Mouse (Mus musculus) CH12.LX (cell line): Measurements from ENCODE around the gene Sema4g. TPM values are rescaled to one million over a fixed set of nuclear protein-coding genes. Genes with fewer than 3 reads are reported as not detected.

Experiments used
- DNase-seq: peaks from one replicate; pipeline ENCODE4 v3.0.0-alpha.2; 2013; ENCODE audit errors: extremely low read depth
- H3K27ac ChIP-seq: 2 replicates; pipeline ENCODE4 v1.5.1; 2012; ENCODE audit warnings: low read depth, mild to moderate bottlenecking, control low read depth, moderate library complexity; ENCODE audit not compliant: insufficient read depth
- H3K27me3 ChIP-seq: replicated peaks from 2 replicates; pipeline ENCODE3; 2012; ENCODE audit warnings: inconsistent platforms
- H3K36me3 ChIP-seq, 2 experiments: replicated peaks in 1 of 2; 2 replicates each; pipeline versions ENCODE3 to v1.6.1; 2012; ENCODE audit warnings: inconsistent platforms in 1 of 2, low read length in 1 of 2, mild to moderate bottlenecking in 1 of 2, mixed read lengths in 1 of 2, moderate library complexity in 1 of 2; ENCODE audit not compliant: control insufficient read depth in 1 of 2, insufficient read depth in 1 of 2
- H3K4me1 ChIP-seq, 2 experiments: 2 replicates each; pipeline ENCODE4 v1.6.1; 2012; ENCODE audit warnings: inconsistent platforms in 1 of 2, moderate library complexity in 1 of 2; ENCODE audit not compliant: insufficient read depth in 2 of 2, control insufficient read depth in 1 of 2
- H3K4me2 ChIP-seq: 2 replicates; pipeline ENCODE4 v1.6.1; 2012; ENCODE audit warnings: low read depth, mild to moderate bottlenecking, control low read depth; ENCODE audit not compliant: poor library complexity, insufficient read depth, severe bottlenecking
- H3K4me3 ChIP-seq, 3 experiments: fragments of 150-350 bp in 1 of 3; sonication (generic) in 1 of 3; replicated peaks in 1 of 3; 2 replicates each; pipeline versions ENCODE3 to v1.5.1; 2011 to 2012; ENCODE audit warnings: low read depth in 2 of 3, low read length in 2 of 3, mild to moderate bottlenecking in 2 of 3, moderate library complexity in 2 of 3, control low read depth in 1 of 3, improper control_type of control experiment in 1 of 3, inconsistent platforms in 1 of 3, mixed read lengths in 1 of 3; ENCODE audit not compliant: poor library complexity in 1 of 3
- H3K79me2 ChIP-seq: replicated peaks from 2 replicates; pipeline ENCODE4 v1.6.1; 2012; ENCODE audit warnings: mild to moderate bottlenecking, moderate library complexity; ENCODE audit not compliant: control insufficient read depth, poor library complexity, insufficient read depth, severe bottlenecking; ENCODE audit errors: extremely low read depth
- H3K9ac ChIP-seq: 2 replicates; pipeline ENCODE4 v1.6.1; 2012; ENCODE audit warnings: low read depth, mild to moderate bottlenecking, control low read depth, moderate library complexity; ENCODE audit not compliant: insufficient read depth
- H3K9me3 ChIP-seq: replicated peaks from 2 replicates; pipeline ENCODE3; 2012; ENCODE audit warnings: low read length, inconsistent platforms, mixed read lengths
- BHLHE40 ChIP-seq: IDR thresholded peaks from 2 replicates; pipeline ENCODE4 v1.6.1; 2011; ENCODE audit warnings: mild to moderate bottlenecking, low read depth, low read length, improper control_type of control experiment
- CHD1 ChIP-seq: IDR thresholded peaks from 2 replicates; pipeline ENCODE4 v1.6.1; 2012; ENCODE audit warnings: low read depth, low read length, improper control_type of control experiment, inconsistent platforms
- CHD2 ChIP-seq: IDR thresholded peaks from 2 replicates; pipeline ENCODE4 v1.6.1; 2011; ENCODE audit warnings: low read length, improper control_type of control experiment
- CTCF ChIP-seq, 2 experiments: IDR thresholded peaks in 1 of 2; conservative IDR thresholded peaks in 1 of 2; 2 replicates each; pipeline ENCODE4 v1.5.1; 2011 to 2012; ENCODE audit warnings: low read depth in 2 of 2, low read length in 2 of 2, improper control_type of control experiment in 1 of 2, inconsistent platforms in 1 of 2, mild to moderate bottlenecking in 1 of 2, moderate library complexity in 1 of 2
- E2F4 ChIP-seq: IDR thresholded peaks from 2 replicates; pipeline ENCODE4 v1.6.1; 2011; ENCODE audit warnings: low read depth, low read length, improper control_type of control experiment; ENCODE audit not compliant: insufficient replicate concordance
- ELF1 ChIP-seq: IDR thresholded peaks from 2 replicates; pipeline ENCODE4 v1.6.1; 2014; ENCODE audit warnings: low read depth, mild to moderate bottlenecking, inconsistent platforms, low read length, improper control_type of control experiment
- EP300 ChIP-seq: IDR thresholded peaks from 2 replicates; pipeline ENCODE4 v1.6.1; 2011; ENCODE audit warnings: low read length, improper control_type of control experiment
- ETS1 ChIP-seq: conservative IDR thresholded peaks from 2 replicates; pipeline ENCODE4 v1.6.1; 2012; ENCODE audit warnings: low read depth, mild to moderate bottlenecking, inconsistent platforms, low read length, improper control_type of control experiment, moderate library complexity
- GABPA ChIP-seq: IDR thresholded peaks from 2 replicates; pipeline ENCODE4 v1.6.1; 2012; ENCODE audit warnings: low read depth, low read length, improper control_type of control experiment, inconsistent platforms; ENCODE audit not compliant: insufficient replicate concordance
- HCFC1 ChIP-seq: IDR thresholded peaks from 2 replicates; pipeline ENCODE4 v1.6.1; 2012; ENCODE audit warnings: low read depth, mild to moderate bottlenecking, inconsistent platforms, low read length, improper control_type of control experiment
- IRF4 ChIP-seq: IDR thresholded peaks from 2 replicates; pipeline ENCODE4 v1.6.1; 2014; ENCODE audit warnings: low read depth, mild to moderate bottlenecking, inconsistent platforms, low read length, improper control_type of control experiment
- JUN ChIP-seq: IDR thresholded peaks from 2 replicates; pipeline ENCODE4 v1.6.1; 2011; ENCODE audit warnings: low read depth, mild to moderate bottlenecking, low read length, improper control_type of control experiment, moderate library complexity; ENCODE audit not compliant: insufficient read depth
- JUND ChIP-seq: conservative IDR thresholded peaks from 2 replicates; pipeline ENCODE4 v1.6.1; 2011; ENCODE audit warnings: low read depth, low read length, improper control_type of control experiment
- KAT2A ChIP-seq: IDR thresholded peaks from 2 replicates; pipeline ENCODE4 v1.6.1; 2012; ENCODE audit warnings: low read length, improper control_type of control experiment, inconsistent platforms; ENCODE audit not compliant: insufficient replicate concordance
- MAFK ChIP-seq: IDR thresholded peaks from 2 replicates; pipeline ENCODE4 v1.6.1; 2011; ENCODE audit warnings: low read length, improper control_type of control experiment; ENCODE audit not compliant: insufficient replicate concordance
- MAX ChIP-seq: IDR thresholded peaks from 2 replicates; pipeline ENCODE4 v1.6.1; 2011; ENCODE audit warnings: low read length, improper control_type of control experiment
- MAZ ChIP-seq: IDR thresholded peaks from 2 replicates; pipeline ENCODE4 v1.6.1; 2012; ENCODE audit warnings: low read depth, mild to moderate bottlenecking, inconsistent platforms, low read length, improper control_type of control experiment, moderate library complexity
- MEF2A ChIP-seq: IDR thresholded peaks from 2 replicates; pipeline ENCODE4 v1.6.1; 2014; ENCODE audit warnings: low read depth, mild to moderate bottlenecking, inconsistent platforms, low read length, improper control_type of control experiment, borderline replicate concordance
- MXI1 ChIP-seq: IDR thresholded peaks from 2 replicates; pipeline ENCODE4 v1.6.1; 2011; ENCODE audit warnings: mild to moderate bottlenecking, low read depth, low read length, improper control_type of control experiment
- MYC ChIP-seq: IDR thresholded peaks from 2 replicates; pipeline ENCODE4 v1.6.1; 2011; ENCODE audit warnings: low read depth, mild to moderate bottlenecking, improper control_type of control experiment, low read length
- NELFE ChIP-seq: IDR thresholded peaks from 2 replicates; pipeline ENCODE4 v1.6.1; 2011; ENCODE audit warnings: low read depth, low read length, improper control_type of control experiment
- NRF1 ChIP-seq: IDR thresholded peaks from 2 replicates; pipeline ENCODE4 v1.6.1; 2014; ENCODE audit warnings: low read depth, mild to moderate bottlenecking, inconsistent platforms, low read length, improper control_type of control experiment, moderate library complexity
- PAX5 ChIP-seq: IDR thresholded peaks from 2 replicates; pipeline ENCODE4 v1.6.1; 2012; ENCODE audit warnings: low read length, inconsistent platforms, mixed read lengths
- POLR2A ChIP-seq: IDR thresholded peaks from 2 replicates; pipeline ENCODE4 v1.6.1; 2011; ENCODE audit warnings: low read depth, mild to moderate bottlenecking, improper control_type of control experiment, low read length
- POLR2AphosphoS2 ChIP-seq: IDR thresholded peaks from 2 replicates; pipeline ENCODE4 v1.6.1; 2011; ENCODE audit warnings: low read depth, low read length, improper control_type of control experiment
- RAD21 ChIP-seq: IDR thresholded peaks from 2 replicates; pipeline ENCODE4 v1.6.1; 2011; ENCODE audit warnings: low read depth, mild to moderate bottlenecking, low read length, improper control_type of control experiment, moderate library complexity
- RCOR1 ChIP-seq: conservative IDR thresholded peaks from 2 replicates; pipeline ENCODE4 v1.6.1; 2012; ENCODE audit warnings: low read depth, mild to moderate bottlenecking, inconsistent platforms, low read length, improper control_type of control experiment
- SIN3A ChIP-seq: IDR thresholded peaks from 2 replicates; pipeline ENCODE4 v1.6.1; 2012; ENCODE audit warnings: low read length, improper control_type of control experiment, inconsistent platforms
- SMC3 ChIP-seq: IDR thresholded peaks from 2 replicates; pipeline ENCODE4 v1.6.1; 2011; ENCODE audit warnings: low read depth, low read length, improper control_type of control experiment
- TBP ChIP-seq: conservative IDR thresholded peaks from 2 replicates; pipeline ENCODE4 v1.6.1; 2011; ENCODE audit warnings: low read depth, low read length, improper control_type of control experiment
- TCF12 ChIP-seq: IDR thresholded peaks from 2 replicates; pipeline ENCODE4 v1.6.1; 2014; ENCODE audit warnings: low read depth, mild to moderate bottlenecking, inconsistent platforms, low read length, improper control_type of control experiment
- UBTF ChIP-seq: IDR thresholded peaks from 2 replicates; pipeline ENCODE4 v1.6.1; 2012; ENCODE audit warnings: low read depth, mild to moderate bottlenecking, inconsistent platforms, low read length, improper control_type of control experiment, moderate library complexity
- USF1 ChIP-seq: IDR thresholded peaks from 2 replicates; pipeline ENCODE4 v1.6.1; 2014; ENCODE audit warnings: low read depth, mild to moderate bottlenecking, inconsistent platforms, low read length, improper control_type of control experiment
- USF2 ChIP-seq: conservative IDR thresholded peaks from 2 replicates; pipeline ENCODE4 v1.6.1; 2011; ENCODE audit warnings: low read depth, low read length, improper control_type of control experiment
- ZC3H11A ChIP-seq: IDR thresholded peaks from 2 replicates; pipeline ENCODE4 v1.6.1; 2012; ENCODE audit warnings: low read depth, mild to moderate bottlenecking, inconsistent platforms, low read length, improper control_type of control experiment
- ZKSCAN1 ChIP-seq: IDR thresholded peaks from 2 replicates; pipeline ENCODE4 v1.6.1; 2012; ENCODE audit warnings: low read depth, inconsistent platforms, low read length, improper control_type of control experiment, borderline replicate concordance
- ZMIZ1 ChIP-seq: IDR thresholded peaks from 2 replicates; pipeline ENCODE4 v1.6.1; 2012; ENCODE audit warnings: low read depth, mild to moderate bottlenecking, inconsistent platforms, low read length, improper control_type of control experiment
- ZNF384 ChIP-seq: IDR thresholded peaks from 2 replicates; pipeline ENCODE4 v1.6.1; 2012; ENCODE audit warnings: low read depth, low read length, improper control_type of control experiment, inconsistent platforms
- dilution Hi-C: fragments of 300-500 bp; cut with MboI; formaldehyde crosslinking; loops from 2 replicates; pipeline ENCODE4 v1.14.3; 2020; ENCODE audit warnings: low sequenced_read_pairs; ENCODE audit not compliant: extremely low pct_unique_long_range_greater_than_20kb, extremely low pct_ligation_motif_present
- in situ Hi-C: fragments of 300-500 bp; cut with MboI; formaldehyde crosslinking; loops from 3 replicates; pipeline ENCODE4 v1.14.3; 2019; ENCODE audit warnings: low sequenced_read_pairs, low pct_ligation_motif_present, low pct_unique_long_range_greater_than_20kb, mixed read lengths
- polyA plus RNA-seq: library from polyadenylated mRNA; unstranded; fragments of >175 nt; gene quantifications from 2 replicates; pipeline ENCODE4 v1.2.1, GENCODE M21; 2012; ENCODE audit warnings: low read depth; ENCODE audit not compliant: insufficient read length
- total RNA-seq, 2 experiments: library from RNA; depleted of rRNA; stranded (reverse); fragments of 300-350 nt in 1 of 2; fragments of >200 nt in 1 of 2; gene quantifications; 2 replicates each; pipeline ENCODE4 v1.2.3; 2012 to 2014

Sema4g gene
- total and polyA plus RNA-seq, 3 experiments: 0.71 to 8.4 (median 1.1) TPM

DNA sequence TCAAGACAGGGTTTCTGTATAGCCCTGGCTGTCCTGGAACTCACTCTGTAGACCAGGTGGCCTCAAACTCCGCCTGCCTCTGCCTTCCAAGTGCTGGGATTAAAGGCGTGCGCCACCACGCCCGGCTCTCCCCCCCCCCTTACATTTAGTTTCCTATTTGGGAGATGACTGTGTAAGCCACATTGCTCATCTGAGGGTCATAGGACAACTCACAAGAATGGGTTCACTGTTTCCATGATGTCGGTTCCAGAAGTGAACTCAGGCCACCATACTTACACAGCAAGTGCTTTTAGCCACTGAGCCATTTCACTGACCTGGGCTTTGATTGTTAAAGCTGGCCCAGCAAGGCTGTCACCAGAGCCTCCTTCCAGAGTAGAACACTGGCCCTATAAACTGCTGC lies 11.8 kb upstream of the Sema4g start:
- dilution Hi-C loops (no loop called here), in situ Hi-C loops (no loop called here)
- H3K36me3 ChIP-seq: peaks cover 61 to 86% of the 10 kb centered on the region in 2 experiments
- H3K9me3 ChIP-seq: no peaks in the 10 kb centered on the region
- H3K4me3 ChIP-seq: no peak overlapping the region
- peaks cover 11 to 52% of the 10 kb centered on the region in 2 experiments for H3K4me1 ChIP-seq
- DNase-seq: peak; percentile 51
- H3K9ac ChIP-seq: no peak overlapping the region
- TF ChIP-seq NRF1 (no peak), TCF12 (no peak), RAD21 (no peak), ZMIZ1 (no peak), IRF4 (no peak), TBP (no peak), SIN3A (no peak), CHD2 (no peak), RCOR1 (no peak), ZC3H11A (no peak), NELFE (no peak), USF2 (no peak), MAFK (no peak), KAT2A (no peak), BHLHE40 (no peak), USF1 (no peak), GABPA (no peak), CTCF (conservative IDR thresholded peaks at IDR 0.05 in 1 of 2, IDR thresholded peaks at IDR 0.05 in 1 of 2; ENCODE audit: low read depth in 2 of 2, low read length in 2 of 2) (no peak), ZNF384 (no peak), ETS1 (peak; percentile 73), MAZ (0 out of 2 replicates have a peak, but pooled peaks have one; percentile 26), EP300 (peak; percentile 43; the same call in 1 of the 2 replicates), MYC (no peak), MEF2A (peak; percentile 75; the same call in 1 of the 2 replicates), POLR2A (no peak), SMC3 (no peak), ZKSCAN1 (no peak), ELF1 (no peak), CHD1 (no peak), HCFC1 (no peak), MXI1 (no peak), JUND (no peak), POLR2AphosphoS2 (no peak), PAX5 (no peak), JUN (peak; percentile 40; the same call in 1 of the 2 replicates), UBTF (no peak), E2F4 (no peak), MAX (no peak)
- no peak overlapping the region for H3K4me2 ChIP-seq
- peak overlapping the region; percentile 15 for H3K27ac ChIP-seq
- no peaks in the 10 kb centered on the region for H3K79me2 ChIP-seq
- no peaks in the 10 kb centered on the region for H3K27me3 ChIP-seq
